Comparison of ENCODE assay signal across 21 mouse cellular contexts in the genomic region with DNA sequence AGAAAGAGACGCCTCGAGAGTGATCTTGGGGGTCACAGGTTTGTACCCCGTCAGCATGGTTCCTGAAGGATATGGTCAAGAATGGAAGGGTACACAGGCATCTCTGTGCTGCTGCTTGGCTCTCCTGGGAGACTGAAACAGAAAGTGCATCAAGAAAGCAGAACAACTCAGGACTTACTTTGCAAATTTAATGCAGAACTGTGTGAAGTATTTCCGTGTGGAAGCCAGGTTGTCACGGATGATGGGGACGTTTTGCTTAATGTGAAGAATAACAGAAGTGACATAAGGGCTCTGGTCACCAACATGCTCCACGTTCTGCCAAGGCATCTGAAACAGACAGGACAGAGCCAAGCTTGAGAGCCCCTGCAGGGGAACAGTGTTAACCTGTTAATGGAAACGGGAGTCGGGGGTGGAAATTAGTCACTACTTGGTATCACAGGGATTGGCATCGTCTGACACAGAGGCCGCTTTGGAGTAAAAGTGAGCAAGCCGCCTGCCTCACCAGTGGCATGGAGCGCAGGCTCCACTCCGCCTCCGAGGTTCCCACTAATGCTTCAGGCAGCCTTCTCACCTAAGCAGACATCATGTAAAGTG. TPM values are rescaled to one million over a fixed set of nuclear protein-coding genes. Genes with fewer than 3 reads are reported as not detected.
DNase-seq lines count a peak whose midpoint lies in the region; TF ChIP-seq lines count a peak whose summit lies in the region.
"Had no signal": no experiment of that assay in that cellular context is flagged by ENCODE, and none has a peak within 500 bp of the region (broad histone marks: within the 10 kb centered on the region; RNA-seq: fewer than 3 reads in every experiment).

No protein-coding gene starts in this region.

- 86% methylated on average over 15 of the region's 15 CpGs for WGBS in small intestine, adult 2 months

- peak; percentile 2 for DNase-seq in spleen, adult 12 weeks (ENCODE audit: low spot score)
- DNase-seq in spleen, postnatal 14 days (ENCODE audit: low spot score in 2 of 2), result no peak
- DNase-seq in brain, adult 2 months (ENCODE audit: low read depth, low spot score), result peak; percentile 83
- peak; percentile 63 for DNase-seq in cerebellum, adult 9-10 months
- no peak for DNase-seq in kidney, adult 8-10 months
- DNase-seq in kidney, postnatal 36 days, result no peak
- no peak for DNase-seq in lung, postnatal 4 days
- DNase-seq: gastrocnemius, postnatal 36 days; kidney, adult 2 months; kidney, postnatal 25 days; lung, adult 18-20 months; lung, postnatal 14 days; right cerebral cortex, postnatal 4 days had no signal

- no peak overlapping the region for H3K4me3 ChIP-seq in small intestine, adult 2 months (ENCODE audit: low read depth, low read length)
- H3K4me3 ChIP-seq: embryonic facial prominence, embryonic 13.5 days; forebrain, embryonic 15.5 days; heart, embryonic 10.5 days; left cerebral cortex, adult 2 months; midbrain, embryonic 15.5 days; neural tube, embryonic 15.5 days had no signal

- no peak for TF ChIP-seq CTCF in small intestine, adult 2 months (IDR thresholded peaks at IDR 0.05; ENCODE audit: extremely low read depth, insufficient read length, insufficient replicate concordance, low read depth, low read length)

- peaks cover 3% of the 10 kb centered on the region; the same call in 1 of the 2 replicates for H3K4me1 ChIP-seq in small intestine, adult 2 months (ENCODE audit: control insufficient read depth, insufficient read depth, insufficient read length, low read length)
- H3K4me1 ChIP-seq: forebrain, embryonic 15.5 days; midbrain, embryonic 15.5 days; neural tube, embryonic 15.5 days had no signal

- no peak for TF ChIP-seq POLR2A in small intestine, adult 2 months (IDR thresholded peaks at IDR 0.05; ENCODE audit: low read depth, low read length)

- peak overlapping the region; percentile 36; the same call in 1 of the 2 replicates for H3K27ac ChIP-seq in small intestine, adult 2 months (ENCODE audit: insufficient read depth, low read depth, low read length)
- H3K27ac ChIP-seq: embryonic facial prominence, embryonic 13.5 days; forebrain, embryonic 15.5 days; heart, embryonic 10.5 days; left cerebral cortex, adult 2 months; midbrain, embryonic 15.5 days; neural tube, embryonic 15.5 days; stomach, postnatal 0 days had no signal

- peaks cover 20% of the 10 kb centered on the region for H3K36me3 ChIP-seq in small intestine, adult 2 months (ENCODE audit: control insufficient read depth, insufficient read depth, low read length)

- H3K27me3 ChIP-seq in small intestine, adult 2 months (ENCODE audit: control insufficient read depth, insufficient read depth, low read length), result no peaks in the 10 kb centered on the region
- H3K27me3 ChIP-seq: embryonic facial prominence, embryonic 13.5 days; forebrain, embryonic 15.5 days; midbrain, embryonic 15.5 days; neural tube, embryonic 15.5 days had no signal

RNA-seq across cellular contexts. Expression of a gene that starts 39.1 kb away (rescaled TPM):
- polyA plus RNA-seq in small intestine, adult 2 months (2012; rRNA removed), result 21.3 and 21.5 TPM in 2 replicates

Comparison
In these comparisons a context has a peak if more than half of its experiments do, and no peak if none do; other contexts are left out.
1. DNase-seq: peak in spleen, adult 12 weeks (single experiment), brain, adult 2 months (single experiment) and cerebellum, adult 9-10 months (single experiment); none in spleen, postnatal 14 days (0 of 2), kidney, adult 8-10 months (0 of 2), kidney, postnatal 36 days (0 of 2) and lung, postnatal 4 days (0 of 2).